Mouse (Mus musculus): ENCODE data around the gene 6820408C15Rik. TPM values are rescaled to one million over a fixed set of nuclear protein-coding genes. Genes with fewer than 3 reads are reported as not detected.

The 6820408C15Rik gene
- not detected in 3 replicates for total RNA-seq (2017)

DNA sequence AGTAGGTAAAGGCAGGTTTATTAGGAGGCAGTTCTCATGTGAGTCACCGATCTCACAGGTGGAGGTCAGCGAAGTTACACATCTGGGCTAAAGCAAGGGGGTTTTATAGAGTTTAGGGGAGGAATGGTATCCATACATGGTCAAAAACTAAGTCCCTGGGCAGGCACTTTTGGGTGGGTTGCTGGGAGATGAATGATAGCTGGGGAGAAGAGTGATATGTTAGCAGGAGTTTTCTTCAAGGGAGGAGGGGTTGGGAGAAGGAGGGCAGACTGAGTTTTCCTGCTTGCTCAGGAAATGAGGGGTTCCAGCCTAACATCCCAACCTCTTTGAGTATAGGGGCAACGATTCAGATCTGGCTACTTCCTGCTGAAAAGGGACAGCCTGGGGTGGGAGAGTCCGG, at the start of gene 6820408C15Rik:
Gene 6820408C15Rik, plus strand, starts transcription at position 301 of the 400 bp plus-strand sequence.
- ATAC-seq (replicated peaks; ENCODE audit: insufficient number of reproducible peaks, low FRiP score, low TSS enrichment, poor library complexity, severe bottlenecking), result no peak

DNA sequence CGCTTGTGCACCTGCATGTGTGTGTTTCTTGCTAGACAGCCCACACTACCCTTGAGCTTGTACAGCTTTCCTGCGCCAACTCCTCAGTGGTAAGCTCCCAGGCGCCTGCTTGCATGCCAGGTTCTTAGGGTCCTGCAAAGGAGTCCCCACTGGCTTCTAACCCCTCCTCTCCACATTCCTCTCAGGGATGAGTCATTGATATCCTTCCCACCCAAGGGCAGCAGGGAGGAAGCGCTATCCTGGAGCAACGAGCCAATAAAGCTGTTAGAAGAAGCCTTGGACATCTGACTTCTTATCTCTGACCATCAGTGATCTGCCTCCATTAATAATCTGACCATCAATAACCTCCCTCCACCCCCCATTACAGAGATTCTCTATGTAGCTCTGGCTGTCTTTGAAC, 47.5 kb upstream of the 6820408C15Rik start:
- no peak for ATAC-seq (replicated peaks; ENCODE audit: insufficient number of reproducible peaks, low FRiP score, low TSS enrichment, poor library complexity, severe bottlenecking)

DNA sequence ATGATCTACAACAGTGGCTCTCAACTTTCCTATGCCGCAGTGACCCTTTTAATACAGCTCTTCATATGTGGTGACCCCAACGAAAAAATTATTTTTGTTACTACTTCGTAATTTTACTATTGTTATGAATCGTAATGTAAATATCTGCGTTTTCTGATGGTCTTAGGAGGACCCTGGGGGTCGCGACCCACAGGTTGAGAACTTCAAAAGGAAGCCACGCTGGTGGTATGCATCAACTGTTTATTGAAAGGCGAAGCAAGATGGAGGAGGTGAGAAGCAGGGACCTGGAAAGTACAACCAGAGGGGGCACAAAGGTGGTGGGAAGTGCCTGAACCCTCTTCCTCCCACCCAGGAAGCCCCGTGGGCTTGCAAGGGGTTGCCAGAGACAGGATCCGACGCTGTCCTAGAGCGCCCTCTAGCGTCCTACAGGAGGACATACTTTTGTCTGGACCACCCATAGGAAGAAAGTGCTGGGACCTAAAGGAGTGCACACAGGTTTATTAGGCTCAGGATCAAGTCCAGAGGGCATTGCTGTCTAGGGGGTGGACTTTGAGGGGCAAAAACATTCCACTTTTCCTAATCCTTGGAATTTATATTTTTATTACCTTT, 46.8 kb upstream of the 6820408C15Rik start:
- 0 out of 2 replicates have a peak, but pooled peaks have one; percentile 44 for ATAC-seq (replicated peaks; ENCODE audit: insufficient number of reproducible peaks, low FRiP score, low TSS enrichment, poor library complexity, severe bottlenecking)

DNA sequence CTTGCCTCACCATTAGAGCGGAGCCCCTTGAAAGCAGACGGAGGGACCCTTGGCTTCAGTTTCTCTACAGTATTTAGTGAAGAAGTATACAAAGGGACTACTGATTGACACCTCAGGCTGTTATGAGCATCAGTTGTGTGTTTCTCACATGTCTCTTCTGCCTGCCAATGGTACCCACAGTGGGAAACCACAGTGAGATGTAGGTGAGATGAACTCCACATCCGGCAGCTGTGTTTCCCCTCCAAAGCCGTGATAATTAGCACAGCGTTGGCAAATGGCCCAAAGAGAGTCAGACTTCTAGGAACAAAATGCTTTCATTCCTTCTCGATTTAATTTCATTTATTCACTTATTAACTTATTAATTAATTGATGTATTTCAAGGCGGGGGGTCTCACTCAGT, 43.3 kb upstream of the 6820408C15Rik start:
- ATAC-seq (replicated peaks; ENCODE audit: insufficient number of reproducible peaks, low FRiP score, low TSS enrichment, poor library complexity, severe bottlenecking), result no peak

DNA sequence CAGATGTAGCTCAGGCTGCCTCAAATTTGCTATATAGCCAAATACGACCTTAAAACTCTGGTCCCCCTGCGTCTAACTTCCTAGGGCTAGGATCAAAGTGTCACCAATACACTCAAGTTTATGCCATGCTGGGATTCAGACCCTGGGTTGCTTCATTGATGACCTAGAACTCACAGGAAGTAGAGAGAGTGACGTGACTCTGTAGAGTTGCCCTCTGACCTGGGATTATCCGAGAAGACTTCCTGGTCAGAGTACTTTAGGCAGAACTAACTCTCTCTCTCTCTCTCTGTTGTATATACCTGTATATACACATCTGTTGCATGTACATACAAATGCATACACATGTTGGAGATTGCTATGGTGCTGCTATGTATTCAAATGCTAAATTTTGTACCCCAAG, 42.7 kb upstream of the 6820408C15Rik start:
- ATAC-seq (replicated peaks; ENCODE audit: insufficient number of reproducible peaks, low FRiP score, low TSS enrichment, poor library complexity, severe bottlenecking), result no peak

DNA sequence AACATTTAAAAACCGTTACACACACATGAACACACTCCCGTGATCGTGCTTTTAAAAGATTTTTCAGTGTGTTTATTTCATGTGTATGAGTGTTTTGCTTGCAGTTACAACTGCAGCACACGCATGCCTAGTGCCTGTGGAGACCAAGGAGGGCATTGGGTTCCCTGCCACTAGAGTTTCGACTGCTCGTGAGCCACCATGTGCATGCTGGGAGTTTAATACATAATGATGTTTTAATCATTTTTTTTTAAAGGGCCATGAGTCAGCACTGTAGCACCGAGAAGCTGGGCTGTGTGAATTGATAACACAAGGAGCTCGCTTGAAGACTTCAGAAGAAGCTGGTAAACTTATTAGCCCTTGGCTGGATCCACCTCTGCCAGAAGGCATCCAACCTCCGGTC, 41.8 kb upstream of the 6820408C15Rik start:
- ATAC-seq (replicated peaks; ENCODE audit: insufficient number of reproducible peaks, low FRiP score, low TSS enrichment, poor library complexity, severe bottlenecking), result no peak

DNA sequence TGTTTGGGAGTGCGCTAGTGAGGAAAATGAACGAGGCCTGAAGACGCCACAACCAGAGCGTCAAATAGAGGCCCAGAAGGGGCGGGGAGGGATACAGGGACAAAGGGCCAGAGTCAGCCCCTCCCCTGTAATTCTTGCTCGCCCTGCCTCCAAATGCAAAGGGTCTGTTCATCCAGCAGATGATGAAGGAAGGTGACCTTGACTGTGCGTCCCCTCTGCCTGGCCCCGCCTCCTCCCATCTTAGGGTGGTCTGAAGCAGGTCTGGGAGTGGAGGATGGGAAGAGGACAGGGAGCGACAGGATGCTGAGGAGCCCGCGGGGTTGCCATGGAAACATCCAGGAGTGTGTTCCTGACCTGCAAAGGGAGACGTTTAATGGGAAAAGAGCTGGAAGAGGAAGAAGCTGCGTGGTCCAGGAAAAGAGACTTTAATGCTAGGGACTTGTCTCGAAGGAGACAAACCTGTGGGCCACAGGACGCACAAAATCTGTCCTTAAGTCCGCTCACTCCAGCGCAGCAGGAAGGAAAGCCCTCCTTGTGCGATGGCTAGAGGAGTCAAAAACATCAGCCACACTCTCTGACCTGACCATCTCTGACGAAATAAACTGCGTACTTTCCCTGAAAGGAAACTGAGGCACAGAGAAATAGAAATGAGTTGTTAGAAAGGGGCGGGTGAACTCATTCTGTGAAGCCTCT, 39.6 kb upstream of the 6820408C15Rik start:
- ATAC-seq (replicated peaks; ENCODE audit: insufficient number of reproducible peaks, low FRiP score, low TSS enrichment, poor library complexity, severe bottlenecking), result no peak

DNA sequence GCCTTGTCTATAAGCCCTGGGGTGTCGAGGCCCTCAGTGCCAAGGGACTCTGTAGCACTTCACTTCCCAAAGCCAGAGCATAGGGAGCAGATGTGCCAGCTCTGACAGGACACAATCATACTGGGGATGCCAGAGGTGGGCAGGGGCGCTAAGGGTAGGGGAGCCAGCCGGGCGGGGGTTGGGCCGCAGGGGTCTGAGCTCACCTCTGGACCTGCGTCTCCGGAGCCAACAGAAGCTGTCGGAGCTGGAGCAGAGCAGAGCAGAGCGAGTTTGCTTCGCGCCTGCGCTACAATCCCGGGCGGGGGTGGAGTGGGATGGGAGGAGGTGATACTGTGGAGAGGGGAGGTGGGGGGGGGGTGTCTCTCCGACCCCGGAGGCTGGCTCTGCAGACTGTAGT, 39.0 kb upstream of the 6820408C15Rik start, which contains the start of gene Nrsn2:
Gene Nrsn2, minus strand, starts transcription at position 294 of the 397 bp plus-strand sequence.
- ATAC-seq (replicated peaks; ENCODE audit: insufficient number of reproducible peaks, low FRiP score, low TSS enrichment, poor library complexity, severe bottlenecking), result no peak

DNA sequence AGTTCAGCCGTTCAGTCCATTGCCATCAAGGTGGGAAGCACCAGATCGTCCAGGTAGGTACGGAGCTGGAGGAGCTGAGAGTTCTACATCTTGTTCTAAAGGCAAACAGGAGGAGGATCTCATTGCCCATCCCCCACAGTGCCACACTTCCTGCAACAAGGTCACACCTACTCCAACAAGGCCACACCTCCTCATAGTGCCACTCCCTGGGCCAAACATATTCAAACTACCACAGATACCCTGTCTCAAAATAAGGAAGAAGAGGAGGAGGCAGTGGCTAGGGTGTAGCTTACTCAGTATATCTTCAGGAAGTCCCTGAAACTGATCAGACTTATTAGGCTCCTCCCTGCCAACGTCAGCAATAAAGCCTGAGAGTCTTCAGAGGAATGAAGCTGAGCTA, 31.2 kb upstream of the 6820408C15Rik start:
- no peak for ATAC-seq (replicated peaks; ENCODE audit: insufficient number of reproducible peaks, low FRiP score, low TSS enrichment, poor library complexity, severe bottlenecking)

DNA sequence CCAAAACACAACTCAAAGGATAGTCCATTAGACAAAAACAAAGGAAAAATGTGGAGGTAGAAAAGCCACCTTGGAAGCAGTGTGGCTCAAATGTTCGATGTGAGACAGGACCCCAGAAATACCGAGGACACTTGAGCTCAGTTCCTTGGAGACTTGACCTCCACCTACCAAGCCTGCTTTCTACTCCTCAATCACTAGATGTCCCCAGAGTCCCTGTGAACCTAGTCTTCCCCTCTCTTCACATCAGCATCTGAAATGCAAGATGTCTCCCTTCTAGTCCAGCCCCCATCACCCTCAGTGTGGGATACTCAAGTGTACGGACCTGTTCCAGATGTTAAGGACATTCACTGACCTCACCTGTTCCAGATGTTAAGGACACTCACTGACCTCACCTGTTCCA, 22.6 kb upstream of the 6820408C15Rik start:
- no peak for ATAC-seq (replicated peaks; ENCODE audit: insufficient number of reproducible peaks, low FRiP score, low TSS enrichment, poor library complexity, severe bottlenecking)

DNA sequence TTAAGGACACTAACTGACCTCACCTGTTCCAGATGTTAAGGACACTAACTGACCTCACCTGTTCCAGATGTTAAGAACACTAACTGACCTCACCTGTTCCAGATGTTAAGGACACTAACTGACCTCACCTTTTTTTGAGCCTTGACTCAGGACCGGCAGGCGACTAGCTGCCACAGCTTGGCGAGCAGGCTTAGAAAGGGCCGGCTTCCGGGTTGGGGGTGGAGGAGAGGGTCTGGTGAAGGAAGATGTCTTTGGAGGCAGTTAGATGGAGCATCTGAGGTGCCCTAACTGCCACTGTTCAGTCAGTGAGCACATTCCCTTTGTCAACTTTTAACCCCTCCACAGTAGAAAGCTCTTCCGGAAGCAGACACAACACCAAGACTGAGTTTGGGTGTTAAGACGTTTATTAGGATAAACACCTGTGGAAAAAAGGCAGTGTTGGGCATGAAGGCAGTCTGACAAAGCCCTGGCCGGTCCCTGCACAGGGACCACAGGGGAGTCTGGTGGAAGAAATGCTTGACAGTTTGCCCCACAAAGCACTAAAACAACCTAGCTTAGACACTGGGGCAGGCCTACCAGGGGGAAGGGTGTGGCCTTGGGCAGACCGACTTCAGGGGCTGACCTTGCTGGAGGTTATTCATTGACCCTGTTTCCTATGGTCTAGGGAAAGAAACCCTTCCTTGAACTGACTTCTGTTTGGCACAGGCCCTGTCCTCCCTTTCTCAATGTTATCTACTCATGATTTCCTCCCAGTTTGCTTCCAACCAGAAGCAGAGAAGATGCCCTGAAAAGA, 22.0 kb upstream of the 6820408C15Rik start:
- no peak for ATAC-seq (replicated peaks; ENCODE audit: insufficient number of reproducible peaks, low FRiP score, low TSS enrichment, poor library complexity, severe bottlenecking)

DNA sequence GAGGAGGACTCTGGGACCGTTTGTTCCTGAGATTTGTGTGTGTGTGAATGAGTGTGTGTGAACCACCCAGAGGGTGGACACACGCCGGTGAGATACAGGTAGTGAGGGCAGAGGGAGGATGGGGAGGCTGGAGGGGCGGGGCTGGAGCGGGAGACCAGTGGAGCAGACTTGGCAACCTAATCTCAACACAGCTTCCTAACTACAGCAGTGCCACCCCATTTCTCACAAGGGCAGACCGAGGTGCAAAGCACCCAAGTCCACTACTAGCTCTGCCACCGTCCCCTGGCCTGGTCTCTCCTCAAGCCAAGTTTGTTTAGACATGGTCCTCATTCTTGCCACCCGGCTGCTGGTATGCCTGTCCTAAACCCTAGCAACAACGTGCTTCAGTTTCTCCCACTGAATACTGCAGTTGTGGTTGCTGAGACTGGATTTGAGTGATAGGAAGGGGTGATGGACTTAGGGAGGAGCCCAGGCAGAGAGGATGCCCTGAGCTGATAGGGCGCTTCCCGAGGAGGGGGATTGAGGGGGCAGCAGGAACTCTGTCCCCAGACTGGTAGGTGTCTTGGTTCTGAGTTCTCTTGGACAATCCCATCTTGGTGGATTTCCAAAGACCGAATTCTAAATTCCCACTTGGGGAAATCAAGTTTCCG, 20.0 kb upstream of the 6820408C15Rik start:
- ATAC-seq (replicated peaks; ENCODE audit: insufficient number of reproducible peaks, low FRiP score, low TSS enrichment, poor library complexity, severe bottlenecking), result no peak

DNA sequence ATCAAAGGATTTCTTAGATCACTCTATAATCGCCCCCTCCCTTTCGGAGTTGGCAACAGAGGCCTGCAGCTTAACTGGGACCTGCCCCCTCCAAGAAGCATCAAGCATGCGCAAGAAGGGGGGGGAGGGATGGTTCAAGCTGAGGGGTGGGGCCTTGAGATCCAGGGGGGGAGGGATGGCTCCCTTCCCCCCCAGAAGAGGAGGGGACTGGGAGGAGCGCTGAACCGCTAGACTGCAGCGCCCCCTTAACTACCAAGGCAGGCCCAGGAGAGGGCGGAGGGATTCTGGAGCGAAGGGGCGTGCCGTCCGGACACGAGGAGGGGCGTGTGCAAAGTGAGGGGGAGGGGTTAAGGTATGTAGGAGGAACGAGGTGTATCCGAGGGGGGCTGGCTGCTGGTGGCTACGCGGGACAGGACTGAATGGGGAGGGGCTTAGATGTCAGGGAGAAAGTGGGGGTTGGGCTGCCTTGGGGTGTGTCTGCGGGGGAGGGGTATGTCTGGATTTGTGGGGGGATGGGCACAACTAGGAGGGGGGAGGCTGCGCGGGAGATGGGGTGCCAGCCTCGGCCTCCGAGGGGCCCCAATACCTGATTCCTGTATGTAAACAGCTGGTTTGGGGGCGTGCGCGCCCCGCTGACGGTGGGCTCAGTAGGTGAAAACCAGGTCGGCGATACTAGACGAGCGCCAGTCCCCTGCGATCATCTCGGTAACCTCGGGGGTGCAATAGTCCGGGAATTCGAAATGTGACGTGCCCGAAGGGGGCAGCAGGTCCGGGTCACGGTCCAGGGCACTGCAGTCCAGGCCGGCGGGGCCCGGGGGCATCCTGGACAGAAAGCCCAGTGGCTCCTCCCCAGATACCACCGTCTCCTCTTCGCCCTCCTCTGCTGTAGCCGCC, 19.0 kb upstream of the 6820408C15Rik start:
- ATAC-seq (replicated peaks; ENCODE audit: insufficient number of reproducible peaks, low FRiP score, low TSS enrichment, poor library complexity, severe bottlenecking), result 0 out of 2 replicates have a peak, but pooled peaks have one; percentile 16

DNA sequence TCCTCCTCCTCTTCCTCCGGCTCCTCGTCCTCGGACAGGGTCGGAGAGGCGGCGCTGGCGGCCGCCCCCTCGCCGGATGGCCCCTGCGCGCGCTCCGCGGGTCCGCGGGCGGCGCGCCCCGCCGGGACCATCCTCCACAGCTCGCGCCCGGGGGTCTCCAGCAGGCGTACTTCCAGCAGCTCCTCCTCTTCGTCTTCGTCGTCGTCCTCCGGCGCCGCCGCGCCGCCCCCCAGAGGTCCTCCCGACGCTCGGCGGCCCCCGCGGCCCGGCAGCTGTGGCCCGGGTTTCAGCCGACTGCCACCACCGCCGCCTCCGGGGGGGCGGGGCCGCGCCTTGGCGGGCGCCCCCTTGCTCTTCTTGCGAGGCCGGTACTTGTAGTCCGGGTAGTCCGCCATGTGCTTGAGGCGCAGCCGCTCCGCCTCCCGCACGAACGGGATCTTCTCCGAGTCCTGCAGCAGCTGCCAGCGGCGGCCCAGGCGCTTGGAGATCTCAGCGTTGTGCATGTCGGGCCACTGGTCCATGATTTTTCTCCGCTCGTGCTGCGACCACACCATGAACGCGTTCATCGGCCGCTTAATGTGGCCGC, 18.3 kb upstream of the 6820408C15Rik start:
- no peak for ATAC-seq (replicated peaks; ENCODE audit: insufficient number of reproducible peaks, low FRiP score, low TSS enrichment, poor library complexity, severe bottlenecking)

DNA sequence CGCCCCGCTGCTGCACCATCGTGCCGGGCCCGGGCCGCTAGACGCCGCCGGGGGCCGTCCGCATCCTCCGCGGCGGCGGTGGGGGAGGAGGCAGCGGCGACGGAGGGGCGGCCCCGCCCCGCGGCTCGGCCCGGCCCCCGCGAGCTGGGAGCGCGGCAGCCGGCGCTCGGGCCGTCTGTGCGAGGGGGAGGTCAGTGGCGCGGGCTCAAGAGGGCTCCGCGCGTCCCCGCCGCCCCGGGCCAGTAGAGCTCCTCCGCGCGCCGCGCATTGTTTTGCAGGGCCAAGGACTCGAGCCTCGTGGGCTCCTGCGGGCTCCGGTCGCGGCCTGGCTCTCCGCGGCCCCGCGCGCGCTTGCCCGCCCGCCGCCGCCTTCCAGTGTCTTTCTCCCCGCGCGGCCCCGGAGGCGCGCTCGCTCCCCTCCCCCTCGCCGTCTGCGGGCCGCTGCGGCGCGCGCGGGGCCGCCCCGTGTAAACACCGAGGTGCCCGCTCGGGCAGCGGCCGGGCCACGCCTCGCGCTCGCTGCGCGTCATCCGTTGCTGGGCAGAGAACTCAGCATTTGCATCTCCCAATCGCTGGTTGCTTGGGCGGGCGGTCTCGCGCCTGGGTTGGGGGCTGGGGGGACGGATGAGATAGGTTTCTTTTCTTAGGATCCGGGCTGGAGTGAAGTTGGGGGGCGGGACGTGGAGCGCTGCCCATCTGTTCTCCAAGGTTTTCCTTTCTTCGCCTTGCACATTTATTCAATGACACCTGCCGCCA, 17.5 kb upstream of the 6820408C15Rik start, which contains the start of gene Sox12:
Gene Sox12, minus strand, starts transcription at position 384 of the 756 bp plus-strand sequence.
- ATAC-seq (replicated peaks; ENCODE audit: insufficient number of reproducible peaks, low FRiP score, low TSS enrichment, poor library complexity, severe bottlenecking), result 0 out of 2 replicates have a peak, but pooled peaks have one; percentile 29

DNA sequence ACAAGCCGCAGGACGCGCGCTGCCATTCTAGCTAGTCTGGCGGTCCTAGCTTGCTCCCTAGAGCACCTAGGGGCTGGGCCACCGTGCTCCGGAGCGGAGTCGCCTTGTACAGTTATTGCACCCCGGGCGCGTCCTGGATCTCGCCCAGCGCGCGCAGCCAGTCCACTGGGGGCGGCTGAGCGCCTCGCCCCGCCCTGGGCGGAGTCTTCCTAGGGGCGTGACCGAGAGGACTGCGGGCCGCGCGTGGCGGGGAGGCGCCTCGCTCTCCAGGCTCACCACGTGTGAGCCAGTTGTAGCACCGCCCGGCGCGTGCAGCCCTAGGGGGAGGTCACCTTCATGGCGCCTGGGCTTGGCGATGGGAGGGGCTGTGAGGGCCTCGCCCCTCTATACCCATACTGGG, 16.7 kb upstream of the 6820408C15Rik start:
- ATAC-seq (replicated peaks; ENCODE audit: insufficient number of reproducible peaks, low FRiP score, low TSS enrichment, poor library complexity, severe bottlenecking), result peak; percentile 66

DNA sequence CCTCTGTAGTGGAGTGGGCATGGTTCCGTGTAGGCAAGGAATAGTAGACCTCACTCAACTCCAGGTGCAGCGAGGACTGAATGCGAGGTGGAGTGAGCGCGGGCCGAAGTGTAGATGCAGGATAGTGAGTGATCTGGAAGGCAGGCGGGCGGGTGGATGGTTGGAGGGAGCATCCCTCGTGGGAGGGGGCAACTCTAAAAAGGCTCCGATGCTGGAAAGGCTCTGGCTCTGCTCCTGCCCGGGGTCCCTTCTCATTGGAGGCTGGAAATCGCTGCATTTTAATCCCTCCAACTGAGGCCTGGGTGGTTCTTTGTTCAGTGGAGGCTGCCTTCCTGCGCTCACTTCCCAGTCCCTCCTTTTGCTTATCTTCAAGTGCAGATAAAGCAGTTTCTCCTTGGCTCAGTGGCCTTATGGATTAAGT, 16.3 kb upstream of the 6820408C15Rik start:
- no peak; the same call in none of the 2 replicates for ATAC-seq (replicated peaks; ENCODE audit: insufficient number of reproducible peaks, low FRiP score, low TSS enrichment, poor library complexity, severe bottlenecking)

Measured in monocyte, adult 5-6 weeks (primary cell).